Mouse (Mus musculus) CD8-positive naive resting alpha-beta T cell, adult 2 months (primary cell): ENCODE measurements around the gene Tceal3.
"Not testable (repeated sequence)": the region's sequence is repeated elsewhere in the genome, so short reads cannot be mapped to it uniquely, and the experiment has no call there.

Source experiments
- DNase-seq, 2 experiments: peaks; one replicate each; pipeline ENCODE4 v3.0.0; 2022; ENCODE audit warnings: low read depth in 2 of 2, low spot score in 2 of 2

Tceal3 gene

GRCm38 (mm10) chrX:136590199-136590896, at the start of gene Tceal3:
TSS of gene Tceal3 (plus strand) at chrX:136590842.
- no peak for DNase-seq

DNA sequence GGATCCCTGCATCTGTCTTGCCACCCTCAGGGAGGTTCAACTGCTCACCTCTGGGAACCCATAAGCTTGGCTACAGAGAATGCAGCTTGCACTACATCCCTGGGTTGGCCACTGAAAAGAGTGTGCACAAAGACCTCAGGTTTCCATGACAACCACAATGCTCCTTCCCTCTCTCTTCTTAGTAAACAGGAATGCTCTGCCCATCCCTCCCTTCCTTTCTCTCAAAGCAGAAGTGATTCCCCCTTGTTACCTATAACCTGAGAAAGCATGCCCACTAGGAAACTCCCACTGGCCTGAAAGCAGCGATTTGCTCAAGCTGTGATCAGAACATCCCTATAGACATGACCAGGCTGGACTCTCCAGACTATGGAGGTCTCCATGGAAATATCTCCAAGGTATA, 46.7 kb upstream of the Tceal3 start, which contains the start of gene Kir3dl2:
Gene Kir3dl2 (minus strand): TSS at position 101 of the 400 bp plus-strand sequence.
- not testable (repeated sequence) for DNase-seq

DNA sequence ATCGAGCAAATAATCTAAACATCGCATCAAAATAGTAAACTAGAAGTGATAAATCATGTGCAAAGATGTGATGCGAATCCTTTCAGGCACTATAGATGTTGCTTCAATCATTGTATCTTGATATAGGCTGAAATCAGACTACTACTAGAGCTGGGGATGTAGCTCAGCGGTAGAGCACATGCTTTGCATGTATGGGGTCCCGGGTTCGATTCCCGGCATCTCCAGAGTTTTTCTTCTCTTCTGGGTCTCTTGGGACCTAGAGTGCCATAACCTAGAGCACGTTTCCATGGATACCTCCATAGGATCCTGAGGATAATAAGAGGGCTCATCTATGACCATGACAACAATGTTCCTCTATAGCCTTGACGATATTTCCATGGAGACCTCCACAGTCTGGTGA, 21.5 kb upstream of the Tceal3 start:
- not testable (repeated sequence) for DNase-seq

DNA sequence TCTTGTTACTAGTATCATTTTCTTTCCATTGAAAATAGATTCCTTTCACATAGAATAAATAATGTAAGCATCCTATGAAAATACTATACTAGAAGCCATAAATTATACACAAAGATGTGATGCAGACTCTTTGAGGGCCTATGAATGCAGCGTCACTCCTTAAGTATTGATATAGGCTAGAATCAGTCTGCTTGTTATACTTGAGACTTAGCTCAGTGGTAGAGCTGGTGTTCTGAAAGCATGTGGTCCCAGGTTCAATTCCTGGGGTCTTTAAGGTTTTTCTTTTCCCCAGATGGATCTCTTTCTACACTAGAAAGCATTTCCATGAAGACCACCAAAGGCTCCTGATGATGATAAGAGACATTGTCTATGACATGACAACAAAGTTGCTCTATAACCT, 6.0 kb upstream of the Tceal3 start:
- no peak for DNase-seq

DNA sequence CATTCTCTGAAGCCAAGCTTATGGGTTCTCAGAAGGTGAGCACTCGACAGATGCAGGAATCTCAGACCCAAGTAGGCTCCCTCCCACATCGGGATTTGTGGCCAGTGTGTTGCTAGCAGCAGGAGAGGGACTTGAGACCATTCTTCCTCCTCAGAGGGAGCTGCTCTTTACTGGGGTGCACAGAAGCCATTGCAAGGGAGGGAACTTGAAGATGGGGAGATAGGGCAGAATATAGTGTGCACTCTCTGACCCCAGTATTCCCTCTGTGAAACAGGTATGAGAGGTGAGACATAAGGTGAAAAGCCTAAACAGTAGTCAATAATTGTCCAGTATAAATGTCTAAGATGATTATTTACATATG, 235 bp downstream of the Tceal3 start:
- no peak for DNase-seq

DNA sequence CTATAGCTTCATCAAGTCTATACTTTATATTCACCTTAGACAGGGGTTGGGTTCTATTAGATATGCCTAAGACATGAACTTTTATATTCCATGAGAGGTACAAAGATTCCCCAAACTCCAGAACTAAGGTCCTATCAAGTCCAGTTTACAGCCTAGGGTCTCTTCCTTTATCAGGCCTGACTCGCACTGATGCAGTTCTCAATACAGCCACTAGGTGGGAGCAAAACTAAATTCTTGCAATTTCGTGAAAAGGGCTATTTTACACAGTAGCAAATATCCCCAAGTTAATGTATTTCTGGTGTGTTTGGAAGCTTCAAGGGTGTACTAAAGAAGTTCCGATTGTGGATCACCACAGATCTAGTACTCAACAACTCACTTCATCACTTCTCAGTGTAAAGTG, 8.8 kb downstream of the Tceal3 start:
- DNase-seq = peak in 1 of 2 experiments; percentile 28

DNA sequence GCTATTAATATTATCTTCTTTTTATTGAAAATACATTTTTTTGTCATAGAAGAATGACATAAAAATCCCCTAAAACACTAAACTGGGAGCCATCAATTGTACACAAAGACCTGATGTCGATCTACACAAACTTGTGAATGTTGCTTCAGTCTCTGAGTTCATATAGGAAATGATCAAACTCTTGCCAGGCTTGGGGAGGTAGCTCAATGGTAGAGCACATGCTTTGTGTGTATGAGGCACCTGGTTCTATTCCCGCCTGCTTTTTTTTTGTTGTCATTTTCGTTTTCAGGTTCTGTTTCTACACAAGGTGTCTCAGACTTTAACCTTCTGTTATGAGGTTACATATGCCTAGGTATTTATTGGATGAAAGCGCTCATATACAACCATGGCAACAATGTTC, 16.3 kb downstream of the Tceal3 start:
- DNase-seq = no peak

- no peak for DNase-seq
Observed at GRCm38 (mm10) chrX:136607395-136607794, 16.8 kb downstream of the Tceal3 start.

GRCm38 (mm10) chrX:136611346-136611745, 20.7 kb downstream of the Tceal3 start:
- no peak for DNase-seq

- DNase-seq = peak; percentile 1 to 5
Observed at GRCm38 (mm10) chrX:136615889-136616288, 25.2 kb downstream of the Tceal3 start.

DNA sequence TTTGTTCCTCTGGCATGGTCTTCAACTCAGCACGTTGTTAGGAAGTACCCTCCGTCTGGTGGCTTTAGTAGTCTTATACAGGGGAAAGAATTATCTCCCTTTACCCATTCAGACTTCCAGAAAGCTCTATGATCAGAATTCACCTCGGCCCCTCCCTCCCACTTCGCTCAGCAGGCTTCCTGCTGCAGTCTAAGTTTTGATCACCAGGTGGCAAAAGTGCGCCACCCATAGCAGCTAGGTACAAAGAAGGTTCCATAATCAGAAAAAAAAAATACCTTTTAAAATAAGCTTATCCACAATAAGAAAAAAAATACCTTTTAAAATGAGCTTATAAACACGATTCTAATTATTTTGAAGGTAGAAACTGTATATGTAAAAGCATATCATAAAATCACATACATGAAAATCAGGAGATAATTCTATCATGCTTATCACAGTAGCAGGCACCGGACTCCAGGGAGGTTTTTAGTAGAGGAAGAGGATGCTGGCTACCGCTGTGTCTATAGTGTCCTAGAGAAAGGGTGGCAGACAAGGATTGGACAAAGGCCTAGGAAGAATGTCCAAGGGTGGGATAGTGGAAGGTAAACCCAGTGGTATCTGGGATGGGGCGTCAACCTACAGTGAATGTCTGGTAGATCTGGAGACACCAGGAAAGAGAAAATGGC, 34.4 kb downstream of the Tceal3 start:
- peak; percentile 5 to 9 for DNase-seq

- no peak for DNase-seq
Observed at GRCm38 (mm10) chrX:136625959-136626358, 35.3 kb downstream of the Tceal3 start.

DNA sequence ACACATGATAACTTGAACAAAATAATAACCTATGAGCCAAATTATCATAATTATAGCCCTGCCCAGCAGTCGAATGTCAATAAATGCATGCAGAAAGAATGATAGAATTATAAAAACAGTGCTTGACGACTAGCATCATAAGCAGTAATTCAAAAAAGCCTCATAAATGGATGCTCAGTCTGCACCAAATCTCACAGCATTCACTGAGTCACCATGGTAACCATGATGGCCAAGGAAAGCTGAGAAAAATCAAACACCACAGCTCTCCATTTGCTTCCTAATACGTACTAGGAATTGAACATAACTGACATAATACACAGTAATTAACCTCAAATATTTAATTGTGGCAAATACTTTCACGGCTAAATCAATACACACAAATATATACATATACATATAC, 44.5 kb downstream of the Tceal3 start:
- no peak for DNase-seq

GRCm38 (mm10) chrX:136639754-136640153, 49.1 kb downstream of the Tceal3 start:
- peak in 1 of 2 experiments; percentile 1 for DNase-seq

GRCm38 (mm10) chrX:136645857-136646256, 55.2 kb downstream of the Tceal3 start:
- not testable (repeated sequence) for DNase-seq

DNA sequence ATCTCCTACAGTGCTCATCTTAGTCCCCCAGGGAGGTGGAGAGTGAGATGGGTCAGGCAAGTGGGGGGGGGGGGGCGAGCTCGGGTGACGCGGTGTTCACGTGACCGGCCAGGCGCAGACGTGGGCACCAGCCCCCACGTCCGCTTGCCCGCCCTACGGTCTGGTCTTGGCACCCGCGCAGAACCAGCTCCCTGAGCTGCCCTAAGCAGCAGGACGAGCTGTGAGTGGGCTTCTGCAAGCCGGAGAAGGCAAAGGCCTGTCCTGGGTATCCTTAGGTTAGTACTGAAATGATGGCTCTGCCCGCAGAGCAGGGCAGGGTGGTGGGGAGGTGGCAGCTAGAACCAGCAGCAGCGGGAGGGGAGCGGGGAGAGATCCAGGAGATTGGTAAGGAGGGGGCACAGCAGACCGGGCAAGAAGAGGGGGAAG, 75.7 kb downstream of the Tceal3 start:
- DNase-seq = no peak

DNA sequence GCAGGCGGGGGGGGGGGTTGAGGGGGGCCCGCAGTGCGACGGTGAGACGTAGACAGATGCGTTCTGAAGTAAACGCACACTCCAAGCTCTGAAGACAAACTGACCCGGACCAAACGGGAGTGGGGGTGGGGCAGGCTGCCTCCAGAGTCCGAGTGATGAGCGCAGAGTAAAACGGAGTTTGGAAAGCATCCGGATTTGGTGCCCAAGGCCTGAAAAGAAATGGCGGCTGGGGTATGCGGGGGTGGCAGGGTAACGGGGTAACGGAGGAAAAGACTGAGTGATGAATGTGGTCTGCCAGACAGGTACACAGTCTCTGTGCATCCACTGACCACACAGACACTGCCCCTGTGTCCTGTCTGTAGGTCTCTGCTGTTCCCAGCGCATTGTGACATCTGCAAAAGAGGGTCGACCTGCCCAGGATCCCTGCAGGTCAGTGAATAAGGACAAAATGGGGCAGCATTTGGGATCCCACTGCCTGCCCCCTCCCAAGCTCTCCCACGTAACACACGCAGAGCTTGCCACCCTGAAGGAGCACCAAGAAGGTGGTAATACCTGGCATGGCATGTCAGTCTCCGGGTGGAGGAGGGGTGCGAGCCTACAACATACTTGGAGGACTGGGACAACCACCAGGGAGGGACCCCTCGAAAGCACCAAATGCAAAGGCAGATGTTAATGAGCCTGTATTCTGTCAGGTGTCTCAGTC, 76.3 kb downstream of the Tceal3 start:
- not testable (repeated sequence) for DNase-seq

DNA sequence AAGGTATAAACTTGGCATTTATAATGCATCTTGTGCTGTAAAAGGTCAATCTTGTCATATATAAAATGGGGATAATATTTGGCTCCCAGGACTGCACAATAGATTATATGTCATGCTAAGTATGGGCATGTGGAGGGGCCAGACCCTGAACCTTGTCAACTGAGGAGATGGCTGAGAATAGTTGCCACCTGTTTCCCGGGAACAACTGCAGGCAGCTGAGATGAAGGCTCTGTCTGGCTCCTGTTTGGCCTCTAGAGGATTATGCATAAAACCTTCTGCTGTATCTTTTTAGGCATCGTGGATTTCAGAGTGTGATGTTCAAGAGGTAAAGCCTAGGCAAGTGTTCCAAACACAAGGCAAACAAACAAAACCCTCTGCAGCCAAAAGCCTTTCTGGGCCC, 78.2 kb downstream of the Tceal3 start:
- no peak for DNase-seq

- no peak for DNase-seq
Observed at GRCm38 (mm10) chrX:136680989-136681388, 90.3 kb downstream of the Tceal3 start.

DNA sequence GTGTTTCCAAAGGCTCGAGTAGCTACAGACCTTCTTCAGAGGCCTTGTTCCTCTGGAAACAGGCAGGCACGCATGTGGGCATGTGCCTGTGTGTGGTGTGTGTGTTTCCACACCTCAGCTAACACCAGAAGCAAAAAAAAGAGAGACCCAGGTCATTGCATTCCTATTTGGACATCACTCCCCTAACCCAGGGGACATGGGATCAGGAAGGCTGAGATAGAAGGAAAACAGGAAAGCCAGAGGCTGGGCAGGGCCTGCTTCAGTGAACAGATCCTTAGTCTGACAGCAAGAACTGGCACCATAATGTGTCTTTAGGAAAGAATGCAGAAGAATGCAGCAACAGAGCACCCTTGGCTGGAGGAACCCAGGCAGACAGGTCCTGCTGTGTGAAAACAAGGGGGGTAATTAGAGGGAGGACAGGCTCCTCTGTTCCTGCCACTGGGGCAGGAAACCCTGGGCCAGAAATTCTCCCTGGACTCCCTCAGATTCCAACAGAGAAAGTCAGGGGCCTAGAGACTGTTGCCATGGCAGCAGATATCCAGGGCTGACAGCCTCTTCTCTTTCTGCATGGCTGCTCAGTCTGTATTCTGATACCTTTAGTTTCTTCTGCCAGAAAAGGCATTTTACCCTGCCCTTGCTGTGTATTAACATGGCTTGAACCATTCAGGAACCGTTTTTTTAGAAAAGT, 101.1 kb downstream of the Tceal3 start:
- DNase-seq = not testable (repeated sequence)

DNA sequence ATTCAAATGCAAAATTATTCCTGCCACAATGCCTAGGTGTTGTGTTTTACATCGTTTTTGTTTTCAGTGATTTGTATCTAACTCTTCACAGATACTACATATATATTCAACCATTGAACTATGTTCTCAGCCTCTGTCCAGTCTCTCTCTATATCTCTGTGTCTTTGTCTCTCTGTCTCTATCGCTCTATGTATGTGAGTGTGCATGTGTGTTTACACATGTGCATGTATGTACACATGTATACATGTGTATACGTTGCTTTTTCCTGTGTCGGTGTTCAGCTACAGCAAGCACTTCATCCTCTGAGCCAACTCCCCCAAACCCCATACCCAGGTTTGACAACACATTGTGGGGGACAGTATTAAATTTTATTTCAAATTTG, 101.6 kb downstream of the Tceal3 start:
- DNase-seq = no peak
